Mouse (Mus musculus) T-cell, adult 2 months (primary cell): ENCODE data around the gene Hexim2.

Experiments used
- DNase-seq: peaks from one replicate; pipeline ENCODE4 v3.0.0; 2022; ENCODE audit warnings: low spot score

The Hexim2 gene

DNA sequence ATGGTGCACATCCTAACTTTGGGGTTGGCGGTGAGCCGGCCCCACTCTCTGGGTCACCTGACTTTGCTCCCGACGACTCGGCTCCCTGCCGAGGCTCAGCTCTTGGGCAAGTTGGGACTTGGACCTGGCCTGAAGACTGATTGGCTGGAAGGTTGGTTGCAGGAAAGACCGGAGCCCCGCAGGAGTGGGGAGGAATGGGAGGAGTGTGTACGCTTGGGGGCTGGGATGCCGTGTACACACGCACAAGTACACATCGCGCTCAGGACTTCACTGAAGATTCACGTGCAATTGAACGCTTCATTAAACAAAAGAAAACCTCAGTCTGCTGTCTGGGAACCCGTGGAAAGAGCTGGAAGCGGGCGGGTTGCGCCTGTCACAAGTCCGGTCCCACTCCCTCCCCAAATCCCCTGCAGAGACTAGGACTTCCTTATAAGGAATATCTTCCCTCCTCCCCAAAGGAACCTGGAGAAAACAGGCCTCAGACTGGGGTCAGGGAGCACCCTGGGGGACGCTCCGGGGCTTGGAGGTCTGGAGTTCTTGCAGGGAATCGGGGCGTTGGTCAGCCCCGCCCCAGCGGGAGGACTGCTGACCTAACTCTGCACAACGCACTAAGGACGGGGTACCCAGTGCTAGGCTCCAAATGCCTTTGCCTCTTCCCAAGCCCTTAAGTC, 20.2 kb upstream of the Hexim2 start:
- no peak for DNase-seq

DNA sequence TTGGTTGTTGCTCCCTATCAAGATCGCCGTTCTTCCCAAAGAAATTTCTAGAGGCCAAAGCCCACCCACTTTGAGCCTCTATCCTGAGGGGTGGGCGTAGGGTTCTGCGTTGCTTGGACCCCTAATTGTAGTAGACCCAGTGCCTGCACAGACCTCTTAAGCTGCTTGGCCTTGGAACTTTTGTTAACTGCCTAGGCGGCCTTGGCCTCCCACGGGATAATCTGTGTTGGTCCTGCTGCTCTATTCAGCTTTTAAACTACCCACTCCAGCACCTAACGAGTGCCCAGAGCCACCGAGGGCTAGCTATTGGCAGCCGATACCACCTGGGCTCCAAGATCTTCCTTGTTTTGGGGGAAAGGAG, 19.7 kb upstream of the Hexim2 start:
- no peak for DNase-seq

DNA sequence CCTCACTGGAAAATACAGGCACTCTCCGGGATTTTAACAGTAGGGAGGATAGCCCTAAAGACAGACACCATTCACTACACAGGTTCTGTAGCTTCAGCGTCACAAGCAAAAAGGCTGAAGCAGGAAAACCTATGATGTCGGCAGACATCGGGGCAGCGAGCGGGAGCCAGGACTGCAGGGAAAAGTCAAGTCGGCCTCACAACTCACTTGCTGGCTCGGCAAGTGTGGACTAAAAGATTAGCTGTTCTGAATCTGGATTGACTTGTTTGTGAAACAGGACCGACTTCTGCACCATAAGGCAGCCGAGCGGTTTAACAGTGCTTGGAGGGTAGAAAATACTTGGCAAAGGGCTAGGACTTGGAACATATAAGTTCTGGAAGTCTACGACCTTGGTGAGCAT, 19.2 kb upstream of the Hexim2 start:
- DNase-seq = no peak

DNA sequence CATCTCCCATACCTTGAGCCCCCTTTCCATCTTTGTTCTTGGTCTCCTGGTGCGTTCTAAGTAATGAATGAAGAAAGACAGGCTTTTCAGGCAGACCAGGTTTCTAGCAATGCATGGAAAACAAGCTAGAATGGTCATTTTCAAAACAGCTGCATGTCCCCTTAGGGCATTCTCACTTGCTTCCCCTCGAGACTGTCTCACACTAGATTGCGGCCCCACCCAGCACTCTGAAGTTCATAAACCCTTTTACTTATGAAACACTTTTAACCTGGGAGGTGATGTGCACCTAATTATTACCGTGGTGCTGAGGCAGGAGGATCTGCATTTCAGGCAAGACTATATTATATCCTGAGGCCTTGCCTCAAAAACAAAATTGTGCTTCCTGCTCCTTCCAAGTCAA, 18.5 kb upstream of the Hexim2 start:
- DNase-seq = no peak

DNA sequence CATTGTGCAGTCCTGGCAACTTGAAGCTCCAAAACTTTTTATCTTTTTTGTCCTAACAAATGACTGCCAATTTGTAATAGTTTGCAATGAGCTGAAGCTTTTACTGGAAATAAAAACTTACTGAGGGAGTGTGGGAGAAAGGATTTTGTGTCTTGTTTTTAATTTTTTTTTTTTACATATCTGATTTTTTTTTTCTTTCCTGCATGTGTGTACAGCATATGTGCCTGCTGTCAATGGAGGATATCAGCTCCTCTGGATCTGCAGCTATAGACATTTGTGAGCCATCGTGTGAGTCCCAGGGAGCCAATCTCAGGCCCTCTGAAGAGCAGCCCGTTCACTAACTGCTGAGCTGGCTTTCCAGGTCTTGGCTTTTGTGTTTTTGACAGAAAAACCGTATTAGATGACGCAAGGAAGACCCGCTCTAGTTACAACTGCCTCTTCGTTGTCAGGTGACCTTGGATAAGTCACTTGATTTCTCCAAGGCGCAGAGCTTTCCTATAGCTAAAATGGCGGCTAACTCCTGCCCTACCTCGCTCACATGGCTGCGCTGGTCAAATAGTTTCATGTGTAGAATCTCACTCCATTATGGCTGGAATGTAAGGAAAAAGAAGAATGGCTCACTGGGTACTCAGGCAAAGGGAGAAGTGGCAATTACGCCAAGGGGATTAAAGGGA, 17.8 kb upstream of the Hexim2 start:
- DNase-seq = no peak

DNA sequence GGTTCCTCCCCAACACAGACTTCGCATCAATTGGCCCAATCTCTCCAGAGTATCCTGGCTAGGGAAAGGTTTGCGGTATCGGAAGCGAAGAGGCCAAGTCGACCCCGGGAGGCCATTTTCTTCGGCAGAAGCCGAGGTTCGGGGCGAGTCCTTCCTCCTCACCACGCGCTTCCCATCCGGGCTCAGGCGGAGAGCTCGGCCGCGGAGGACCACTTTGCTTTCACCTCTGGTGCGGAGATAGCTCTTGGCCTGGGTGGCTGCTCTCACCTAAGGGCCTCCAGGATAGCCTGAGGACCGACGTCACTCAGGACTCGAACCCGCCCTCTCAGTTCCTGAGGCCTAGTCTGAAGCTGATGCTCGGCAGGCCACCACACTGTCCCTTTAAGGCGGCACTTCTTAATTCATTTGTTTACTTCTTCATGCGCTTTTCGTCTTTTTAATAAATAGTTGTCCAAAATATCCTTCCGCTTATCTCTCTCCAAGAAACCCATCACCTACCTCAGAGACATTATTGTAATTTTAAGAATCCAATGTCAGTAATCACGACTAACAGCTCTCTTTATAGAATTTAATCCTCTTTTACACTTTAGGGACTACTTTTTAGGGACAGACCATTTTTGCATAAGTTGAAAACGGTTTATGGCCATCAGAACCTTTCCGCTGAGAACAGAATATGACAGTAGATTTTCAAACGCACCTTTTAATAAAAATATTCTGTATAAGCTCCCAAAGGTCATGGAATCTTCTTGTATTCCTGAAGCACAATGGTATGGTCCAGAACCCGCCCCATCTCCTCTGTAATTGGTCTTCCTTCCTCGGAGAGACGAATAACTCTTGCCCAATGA, 16.8 kb upstream of the Hexim2 start:
- peak; percentile 80 for DNase-seq

DNA sequence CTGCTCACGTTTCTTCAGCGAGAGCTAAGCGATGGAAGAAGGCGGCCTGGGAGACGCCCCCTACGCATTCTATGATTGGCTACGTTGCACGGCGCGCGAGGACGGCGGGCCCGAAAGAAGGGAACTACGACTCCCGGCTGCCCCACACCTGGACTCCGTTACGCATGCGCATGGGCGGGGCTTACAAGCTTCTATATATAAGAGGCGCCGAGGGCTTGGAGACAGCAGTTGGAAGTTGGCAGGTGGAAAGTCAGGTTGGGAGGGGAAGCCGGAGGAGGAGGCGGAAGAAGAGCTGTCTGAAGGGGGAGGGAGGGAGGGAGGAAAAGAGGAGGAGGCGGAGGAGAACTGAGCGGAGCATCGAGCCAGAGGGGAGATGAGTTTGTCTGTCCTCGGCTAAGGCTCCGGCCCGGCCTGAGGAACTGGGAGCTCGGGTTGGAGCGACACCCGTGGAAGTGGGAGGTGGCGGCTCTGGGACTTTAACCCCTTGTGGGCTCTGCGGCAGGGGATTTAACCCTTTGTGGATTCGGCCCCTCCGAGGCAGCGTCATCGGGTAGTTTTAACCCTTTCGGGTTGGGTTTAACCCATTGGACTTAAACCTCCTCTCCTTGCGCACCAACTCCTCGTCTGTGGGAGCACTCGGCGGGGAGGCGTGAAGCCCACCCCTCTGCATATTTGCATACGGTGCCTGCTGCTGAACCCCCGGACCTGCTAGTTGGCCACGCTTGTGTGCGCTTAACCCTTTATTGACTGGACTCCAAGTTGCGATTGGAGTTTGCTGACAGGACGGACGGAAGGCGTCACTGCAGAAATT, 16.0 kb upstream of the Hexim2 start, which contains the start of gene Hexim1:
Gene Hexim1 (plus strand): TSS at position 224 of the 811 bp plus-strand sequence.
- DNase-seq = peak; percentile 100

DNA sequence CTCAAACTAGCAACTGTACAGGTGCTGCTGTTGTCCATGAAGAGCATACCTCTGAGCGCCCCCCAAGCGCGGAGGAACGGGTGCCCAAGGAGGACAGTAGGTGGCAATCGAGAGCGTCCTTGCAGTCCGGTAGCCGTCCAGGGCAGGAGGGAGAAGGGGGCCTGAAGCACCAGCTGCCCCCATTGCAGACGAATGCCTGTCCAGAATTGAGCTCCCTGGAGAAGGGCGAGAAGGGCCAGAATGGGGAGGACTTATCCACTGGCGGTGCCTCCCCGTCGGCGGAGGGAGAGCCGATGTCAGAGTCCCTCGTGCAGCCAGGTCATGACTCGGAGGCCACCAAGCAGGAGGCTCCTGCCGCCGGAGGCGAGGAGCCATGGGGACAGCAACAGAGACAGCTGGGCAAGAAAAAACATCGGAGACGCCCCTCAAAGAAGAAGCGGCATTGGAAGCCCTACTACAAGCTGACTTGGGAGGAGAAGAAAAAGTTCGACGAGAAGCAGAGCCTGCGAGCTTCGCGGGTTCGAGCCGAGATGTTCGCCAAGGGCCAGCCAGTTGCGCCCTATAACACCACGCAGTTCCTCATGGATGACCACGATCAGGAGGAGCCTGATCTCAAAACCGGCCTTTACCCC, 15.2 kb upstream of the Hexim2 start:
- DNase-seq = peak; percentile 53

DNA sequence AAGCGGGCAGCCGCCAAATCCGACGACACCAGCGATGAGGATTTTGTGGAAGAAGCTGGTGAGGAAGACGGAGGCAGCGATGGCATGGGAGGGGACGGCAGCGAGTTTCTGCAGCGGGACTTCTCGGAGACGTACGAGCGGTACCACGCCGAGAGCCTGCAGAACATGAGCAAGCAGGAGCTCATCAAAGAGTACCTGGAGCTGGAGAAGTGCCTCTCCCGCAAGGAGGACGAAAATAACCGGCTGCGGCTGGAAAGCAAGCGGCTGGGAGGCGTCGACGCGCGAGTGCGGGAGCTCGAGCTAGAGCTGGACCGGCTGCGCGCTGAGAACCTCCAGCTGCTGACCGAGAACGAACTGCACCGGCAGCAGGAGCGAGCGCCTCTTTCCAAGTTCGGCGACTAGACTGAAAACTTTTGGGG, 14.6 kb upstream of the Hexim2 start:
- DNase-seq = peak; percentile 24

DNA sequence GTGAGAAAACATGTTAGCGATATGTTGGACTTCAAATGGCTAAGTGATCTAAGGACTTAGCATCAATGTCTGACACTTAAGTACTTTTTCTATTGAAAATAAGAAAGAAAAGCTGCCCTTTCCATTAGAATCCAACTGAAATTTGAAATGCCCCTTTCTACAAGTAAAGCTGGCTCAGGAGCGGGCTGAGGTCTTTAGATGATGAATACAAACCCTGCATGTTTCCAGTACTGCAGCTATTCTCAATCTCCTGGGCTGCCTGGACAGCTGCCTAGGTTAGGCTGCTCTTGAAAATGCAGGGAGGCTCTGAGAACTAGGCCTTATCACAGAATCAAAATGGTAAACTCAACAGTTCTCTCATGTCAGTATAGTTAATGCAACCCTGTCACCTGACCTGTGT, 13.4 kb upstream of the Hexim2 start:
- no peak for DNase-seq

DNA sequence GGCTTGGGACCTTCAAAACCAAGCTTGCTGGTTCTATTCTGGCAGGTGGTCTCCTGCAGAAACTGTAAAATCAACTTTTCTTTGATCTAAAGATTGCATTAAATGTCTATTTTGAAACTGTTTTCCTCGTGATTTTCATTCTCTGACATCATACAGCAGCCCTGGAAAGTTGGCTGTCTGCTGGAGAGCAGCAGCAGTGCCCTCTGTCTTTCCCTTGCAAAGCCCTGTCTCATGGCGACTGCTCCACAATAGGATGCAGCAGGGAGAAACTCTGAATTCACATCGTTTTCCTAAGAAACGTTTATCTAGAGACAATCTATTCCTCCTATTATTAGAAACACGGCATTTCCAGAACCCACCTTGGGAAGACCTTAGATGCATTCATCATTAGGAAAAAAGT, 12.6 kb upstream of the Hexim2 start:
- no peak for DNase-seq

DNA sequence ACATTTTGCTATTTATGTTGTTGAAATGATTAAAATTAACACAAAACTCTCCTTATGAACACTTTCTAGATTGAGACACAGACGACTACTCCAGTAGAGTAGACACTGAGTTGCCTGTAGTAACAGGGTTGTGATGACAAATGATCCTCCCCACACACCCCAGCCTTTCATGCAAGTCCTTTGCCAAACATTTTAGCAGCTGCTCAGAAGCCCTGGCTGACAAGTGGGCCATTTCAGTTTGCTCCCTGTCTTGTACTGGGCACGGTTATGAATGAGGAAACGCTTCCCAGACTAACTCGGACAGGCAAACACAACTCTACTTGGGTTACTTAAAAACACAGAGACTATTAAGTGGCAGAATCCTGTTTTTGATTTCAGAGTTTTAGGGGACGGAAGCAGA, 11.9 kb upstream of the Hexim2 start:
- DNase-seq = no peak

DNA sequence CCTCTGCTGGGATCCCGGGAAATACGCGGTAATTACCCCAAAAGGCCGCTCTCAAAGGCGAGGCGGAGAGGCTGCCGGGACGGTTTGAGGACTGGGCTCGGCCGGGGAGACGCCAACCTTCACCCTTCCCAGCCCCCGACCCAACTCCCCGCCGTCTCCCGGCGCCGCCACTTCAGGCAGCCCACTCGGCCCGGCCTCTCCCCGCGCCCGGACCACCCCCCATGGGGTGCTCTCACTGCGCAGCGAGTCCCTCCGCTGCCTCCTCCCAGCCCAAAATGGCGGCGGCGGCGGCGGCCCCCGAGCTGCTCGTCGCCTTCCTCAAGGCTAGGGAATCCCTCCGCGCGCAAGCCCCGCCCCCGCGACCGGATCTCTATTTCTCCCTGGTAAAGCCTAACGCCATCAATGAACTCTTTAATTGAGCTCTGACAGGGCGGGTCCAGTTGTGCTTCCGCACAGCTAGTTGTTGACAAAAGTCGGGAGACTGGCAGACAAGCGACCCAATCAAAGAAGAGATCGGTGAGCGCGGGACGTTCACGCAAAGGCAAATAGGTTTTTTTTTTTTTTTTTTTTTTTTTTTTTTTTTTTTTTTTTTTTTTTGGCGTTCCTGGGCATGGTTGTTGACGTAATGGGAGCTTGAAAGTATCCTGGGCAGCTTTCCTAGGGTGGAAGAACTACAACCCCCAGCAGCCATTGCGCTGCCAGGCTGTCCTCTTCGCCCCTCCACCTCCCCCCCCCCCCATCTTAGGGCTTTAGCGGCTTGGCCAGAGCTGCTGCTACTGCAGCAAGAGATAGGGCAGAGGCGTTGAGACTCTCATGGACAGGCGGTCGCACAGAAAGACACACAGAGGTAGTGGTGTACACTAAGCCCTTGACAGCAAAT, 587 bp downstream of the Hexim2 start:
- DNase-seq = peak; percentile 100

DNA sequence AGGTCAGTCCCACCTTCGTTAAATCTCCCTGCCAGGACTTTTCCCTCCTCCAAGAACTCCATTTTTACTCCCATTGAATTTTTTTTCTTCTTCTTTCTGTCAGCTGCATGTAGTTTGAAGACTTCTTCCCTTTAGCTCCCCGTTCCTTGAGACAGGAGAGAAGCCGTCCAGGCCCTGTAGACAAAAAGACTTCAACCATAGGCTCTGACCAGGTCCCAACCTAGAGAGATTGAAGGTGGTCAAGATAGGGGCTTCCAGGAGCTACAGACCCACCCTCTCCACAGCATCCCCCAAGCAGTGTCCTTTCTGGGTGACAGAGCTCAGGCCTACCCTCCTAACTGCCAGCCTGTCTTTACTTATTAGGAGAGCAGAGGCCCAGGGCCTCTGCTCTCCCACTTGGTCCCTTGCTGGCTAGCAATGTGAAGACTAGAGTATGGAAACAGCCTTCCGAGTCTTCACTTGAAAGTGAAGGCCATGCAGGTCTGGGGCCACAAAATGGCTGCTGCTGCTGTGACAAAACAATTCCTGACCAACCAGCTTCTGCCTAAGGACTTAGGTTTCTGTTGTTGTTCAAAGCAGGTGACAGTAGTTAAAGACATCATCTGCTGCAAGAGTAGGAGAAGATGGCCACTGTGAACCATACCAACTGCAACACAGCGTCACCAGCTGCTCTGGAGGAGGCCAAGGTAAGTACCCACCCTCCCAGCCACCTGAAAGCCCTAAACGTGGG, 1.4 kb downstream of the Hexim2 start:
- no peak for DNase-seq

DNA sequence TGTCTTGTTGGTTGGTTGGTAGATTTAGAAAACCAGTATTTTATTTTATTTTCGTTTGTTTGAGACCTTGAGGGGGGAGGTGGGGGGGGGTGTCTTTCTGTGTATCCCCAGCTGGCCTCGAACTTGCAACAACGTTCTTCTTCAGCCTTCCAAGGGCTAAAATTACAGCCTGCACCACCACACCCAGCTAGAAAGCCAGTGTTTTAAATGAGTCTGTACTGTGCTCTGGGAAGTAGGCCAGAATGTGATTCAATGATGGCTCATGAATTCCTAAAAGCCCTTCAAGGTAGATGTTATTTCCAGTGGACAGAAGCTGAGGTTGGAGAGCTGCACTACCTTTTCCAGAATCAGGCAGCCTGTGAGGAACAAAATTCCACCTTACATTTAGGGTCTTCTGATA, 2.0 kb downstream of the Hexim2 start:
- DNase-seq = no peak

DNA sequence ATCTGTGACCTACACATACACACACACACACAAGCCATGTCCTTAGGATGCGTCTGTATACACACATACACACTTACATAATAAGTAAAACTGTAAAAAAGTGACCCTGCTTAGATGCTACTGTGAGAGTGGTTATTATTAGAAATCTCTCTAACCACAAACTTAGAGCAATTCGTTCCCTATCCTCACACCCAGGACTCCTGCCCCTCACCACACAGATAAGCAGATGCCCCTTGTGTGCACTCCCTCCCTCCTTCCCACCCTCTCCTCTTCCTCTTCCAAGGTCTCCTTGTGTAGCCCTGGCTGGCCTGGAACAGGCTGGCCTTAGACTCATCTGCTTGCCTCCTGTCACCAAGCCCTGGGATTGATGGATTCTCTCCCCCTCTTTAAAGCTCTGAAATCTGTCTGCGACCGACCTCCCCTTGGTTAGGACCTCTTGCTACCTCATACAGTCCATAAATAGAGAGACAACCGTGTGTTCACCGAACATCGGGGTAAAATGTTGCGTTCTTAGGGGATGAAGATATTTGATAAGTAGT, 3.9 kb downstream of the Hexim2 start:
- no peak for DNase-seq

DNA sequence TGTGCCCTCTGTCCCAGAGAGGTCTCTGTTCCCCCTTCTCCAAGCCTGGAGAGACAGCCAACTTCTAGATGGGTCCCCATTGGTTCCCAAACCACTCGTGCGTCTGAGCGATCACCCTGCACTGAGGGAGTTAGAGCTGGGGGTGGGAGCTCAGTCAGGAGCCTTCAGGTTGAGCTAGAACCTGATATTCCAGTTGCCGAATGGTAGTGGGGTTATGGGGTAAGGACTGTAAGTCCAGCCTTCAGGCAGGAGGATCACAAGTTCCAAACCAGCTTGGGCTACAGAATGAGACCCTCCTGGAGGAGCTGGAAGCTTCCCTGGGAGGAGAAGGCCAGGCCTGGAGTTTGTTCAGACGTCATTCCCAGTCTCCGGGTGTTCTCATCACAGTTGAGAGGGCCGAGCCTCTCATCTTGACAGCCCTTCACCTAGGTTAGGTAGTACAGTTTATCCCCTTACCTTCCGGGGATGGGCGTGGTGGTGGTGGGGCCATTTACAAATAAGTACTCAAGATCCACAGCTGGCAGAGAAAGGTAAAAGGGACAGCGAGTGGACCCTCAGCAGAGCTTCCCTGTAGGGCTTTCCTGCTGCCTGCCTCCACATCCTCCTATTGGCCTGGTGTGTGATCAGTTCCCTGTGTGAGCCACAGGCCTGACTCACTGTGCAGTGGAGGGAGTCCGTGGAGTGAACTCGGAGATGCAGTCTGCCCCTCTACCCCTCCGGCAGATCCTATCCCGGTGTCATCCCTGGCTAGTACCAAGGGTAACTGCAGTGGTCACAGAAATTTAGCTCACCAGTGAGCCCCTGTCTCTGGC, 7.9 kb downstream of the Hexim2 start:
- no peak for DNase-seq

DNA sequence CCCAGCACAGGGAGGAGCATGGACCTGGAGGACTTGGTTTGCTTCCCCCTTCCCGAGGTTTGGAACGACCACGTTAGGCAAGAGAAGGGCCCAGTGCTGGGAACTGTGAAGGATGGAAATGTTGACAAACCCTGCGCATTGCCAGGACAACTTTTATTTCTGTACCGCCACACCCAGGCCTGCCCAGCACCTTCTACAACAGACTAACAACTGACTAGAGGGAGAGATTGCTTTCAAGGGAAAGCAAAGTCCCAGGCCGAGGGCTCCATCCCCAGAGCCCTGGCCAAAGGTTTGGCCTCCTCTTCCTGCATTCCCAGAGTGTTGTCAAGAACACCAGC, 8.5 kb downstream of the Hexim2 start:
- no peak for DNase-seq
